Mouse (Mus musculus) bone marrow macrophage, adult 2 months (primary cell): ENCODE results near the gene Acot7.

Source experiments
- CTCF ChIP-seq: IDR thresholded peaks from 2 replicates; pipeline ENCODE4 v1.5.1; 2012; ENCODE audit warnings: low read depth, mild to moderate bottlenecking, low read length, moderate library complexity
- POLR2A ChIP-seq: IDR thresholded peaks from 2 replicates; pipeline ENCODE4 v1.6.1; 2012; ENCODE audit warnings: mild to moderate bottlenecking, low read depth, low read length, borderline replicate concordance

GRCm38 (mm10) chr4:152283186-152283950 lies 105.4 kb downstream of the Acot7 start:
- TF ChIP-seq POLR2A (no peak), CTCF (peak; percentile 43; the same call in 1 of the 2 replicates)
